Mouse (Mus musculus): ENCODE measurements around the gene Cdc7. TPM values are rescaled to one million over a fixed set of nuclear protein-coding genes. Genes with fewer than 3 reads are reported as not detected.

Cdc7 gene
- polyA plus RNA-seq, 1 experiment from 2014 or later, result 39.3 TPM

DNA sequence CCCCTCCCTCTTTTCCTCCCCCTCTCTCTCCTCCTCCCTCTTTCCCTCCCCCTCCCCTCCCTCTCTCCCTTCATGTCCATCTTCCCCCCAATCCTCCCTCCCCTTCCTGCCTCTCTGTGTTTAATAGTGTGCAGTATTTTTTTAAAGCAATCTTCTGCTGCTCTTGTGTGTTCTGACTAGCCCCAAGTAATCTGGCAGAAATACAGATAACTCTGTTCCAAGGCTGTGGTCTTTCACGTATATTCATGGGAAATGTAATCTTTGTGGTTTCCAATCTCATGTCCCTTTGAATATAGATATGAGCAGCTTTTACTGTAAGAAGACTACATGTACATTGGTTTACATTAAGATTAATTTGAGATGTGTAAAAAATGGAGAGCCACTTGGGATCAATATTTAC is 64.4 kb downstream of the Cdc7 start:
- WGBS, result 46% methylated on average over 1 of the region's 1 CpGs
- H3K4me1 ChIP-seq (replicated peaks; ENCODE audit: control insufficient read depth, insufficient read depth, low read length), result no peaks in the 10 kb centered on the region
- no peak overlapping the region for H3K4me2 ChIP-seq (replicated peaks)
- H3K27ac ChIP-seq, result no peak overlapping the region
- no peaks in the 10 kb centered on the region for H3K9me3 ChIP-seq (ENCODE audit: control insufficient read depth, low read length)
- H3K36me3 ChIP-seq (replicated peaks; ENCODE audit: control insufficient read depth, insufficient read depth), result no peaks in the 10 kb centered on the region
- H3K9ac ChIP-seq, result no peak overlapping the region
- no peaks in the 10 kb centered on the region for H3K27me3 ChIP-seq (ENCODE audit: control insufficient read depth, insufficient read depth, low read length)
- no peak for DNase-seq (ENCODE audit: low spot score)
- no peak overlapping the region for H3K4me3 ChIP-seq (replicated peaks; ENCODE audit: low read length)
- no peak for ATAC-seq (ENCODE audit: low FRiP score)

DNA sequence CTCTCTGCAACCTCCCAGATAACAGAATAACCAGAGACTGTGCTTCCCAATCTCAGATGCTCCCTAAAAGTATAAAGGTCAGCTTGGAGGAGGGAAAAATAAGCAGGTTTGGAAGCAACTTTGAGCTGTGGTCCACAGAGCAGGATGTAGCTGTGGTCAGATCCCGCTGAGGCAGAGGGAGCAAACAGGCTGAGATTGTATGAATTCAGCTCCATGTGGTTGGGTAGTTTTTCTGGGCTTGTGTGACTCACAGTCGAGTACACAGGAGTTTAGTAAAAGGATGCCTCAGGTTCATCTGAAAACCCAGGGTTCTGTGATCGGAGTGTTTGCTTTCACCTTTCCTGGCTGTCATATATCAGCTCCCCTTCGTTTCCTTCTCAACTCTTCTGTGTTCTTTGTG is 65.7 kb downstream of the Cdc7 start:
- 83% methylated on average over 4 of the region's 4 CpGs for WGBS

DNA sequence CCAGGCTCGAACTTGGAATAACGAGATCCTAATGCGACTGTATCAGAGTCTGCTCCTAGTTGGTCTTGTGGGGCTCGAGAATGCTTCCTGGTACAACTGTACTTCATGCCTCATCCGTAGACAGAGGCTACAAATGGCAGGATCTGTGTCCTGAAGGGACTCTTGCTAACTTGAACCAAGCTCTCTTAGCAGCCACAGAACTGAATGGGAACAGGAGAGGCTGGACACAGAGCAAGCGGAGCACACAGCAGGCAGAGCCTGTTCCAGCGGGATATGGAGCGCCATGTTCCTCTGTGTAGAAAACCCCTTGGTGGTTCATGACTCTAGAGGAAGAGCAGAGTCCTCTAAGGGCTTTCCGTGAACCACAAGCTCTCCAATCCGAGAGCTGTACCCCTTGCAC is 66.7 kb downstream of the Cdc7 start:
- 95% methylated on average over 10 of the region's 10 CpGs for WGBS
- H3K36me3 ChIP-seq (replicated peaks; ENCODE audit: control insufficient read depth, insufficient read depth), result no peaks in the 10 kb centered on the region
- no peak overlapping the region for H3K9ac ChIP-seq
- H3K9me3 ChIP-seq (ENCODE audit: control insufficient read depth, low read length), result no peaks in the 10 kb centered on the region
- no peak overlapping the region for H3K27ac ChIP-seq
- no peak for DNase-seq (ENCODE audit: low spot score)
- H3K4me1 ChIP-seq (replicated peaks; ENCODE audit: control insufficient read depth, insufficient read depth, low read length), result no peaks in the 10 kb centered on the region
- H3K27me3 ChIP-seq (ENCODE audit: control insufficient read depth, insufficient read depth, low read length), result no peaks in the 10 kb centered on the region
- no peak for ATAC-seq (ENCODE audit: low FRiP score)
- no peak overlapping the region for H3K4me2 ChIP-seq (replicated peaks)
- H3K4me3 ChIP-seq (replicated peaks; ENCODE audit: low read length), result no peak overlapping the region

More for the DNA sequence above, 65.7 kb downstream of the Cdc7 start:
- no peaks in the 10 kb centered on the region for H3K36me3 ChIP-seq (replicated peaks; ENCODE audit: control insufficient read depth, insufficient read depth)
- H3K27ac ChIP-seq, result no peak overlapping the region
- H3K4me3 ChIP-seq (replicated peaks; ENCODE audit: low read length), result no peak overlapping the region
- no peak overlapping the region for H3K4me2 ChIP-seq (replicated peaks)
- no peak for ATAC-seq (ENCODE audit: low FRiP score)
- no peak overlapping the region for H3K9ac ChIP-seq
- no peak for DNase-seq (ENCODE audit: low spot score)
- no peaks in the 10 kb centered on the region for H3K9me3 ChIP-seq (ENCODE audit: control insufficient read depth, low read length)
- H3K4me1 ChIP-seq (replicated peaks; ENCODE audit: control insufficient read depth, insufficient read depth, low read length), result no peaks in the 10 kb centered on the region
- H3K27me3 ChIP-seq (ENCODE audit: control insufficient read depth, insufficient read depth, low read length), result no peaks in the 10 kb centered on the region

Other genes starting within 250 kb of the Cdc7 start
- 6.5 and 7.0 TPM in 2 replicates for gene Hfm1, start 38.0 kb upstream of the Cdc7 start, polyA plus RNA-seq (2014; fragmentation: Nextera tagmentation; extraction: Ambion mirVana)